Mouse (Mus musculus) brown adipose tissue, adult 24 weeks (tissue): Measurements from ENCODE around the gene Cenpb. TPM values are rescaled to one million over a fixed set of nuclear protein-coding genes. Genes with fewer than 3 reads are reported as not detected.
"Not testable (repeated sequence)": the region's sequence is repeated elsewhere in the genome, so short reads cannot be mapped to it uniquely, and the experiment has no call there.

ENCODE experiments used
- H3K27ac ChIP-seq: fragments of 200-500 bp; replicated peaks from 2 replicates; pipeline ENCODE4 v1.5.1; 2012; ENCODE audit warnings: low read depth, mild to moderate bottlenecking, low read length
- H3K4me1 ChIP-seq: fragments of 200-500 bp; 2 replicates; pipeline ENCODE4 v1.6.1; 2012; ENCODE audit warnings: low read length, mixed read lengths; ENCODE audit not compliant: control insufficient read depth, insufficient read depth, insufficient read length
- H3K4me3 ChIP-seq: fragments of 200-500 bp; 2 replicates; pipeline ENCODE4 v1.5.1; 2012; ENCODE audit warnings: low read depth, mild to moderate bottlenecking, low read length, moderate library complexity; ENCODE audit not compliant: insufficient read depth
- polyA plus RNA-seq: library from polyadenylated mRNA; stranded (reverse); fragments of >200 nt; gene quantifications from 2 replicates; pipeline ENCODE4 v1.2.4, GENCODE M21; 2012; ENCODE audit not compliant: missing spikeins, insufficient read depth, insufficient read length

Gene Cenpb
- 78.2 and 99.0 TPM in 2 replicates for polyA plus RNA-seq

DNA sequence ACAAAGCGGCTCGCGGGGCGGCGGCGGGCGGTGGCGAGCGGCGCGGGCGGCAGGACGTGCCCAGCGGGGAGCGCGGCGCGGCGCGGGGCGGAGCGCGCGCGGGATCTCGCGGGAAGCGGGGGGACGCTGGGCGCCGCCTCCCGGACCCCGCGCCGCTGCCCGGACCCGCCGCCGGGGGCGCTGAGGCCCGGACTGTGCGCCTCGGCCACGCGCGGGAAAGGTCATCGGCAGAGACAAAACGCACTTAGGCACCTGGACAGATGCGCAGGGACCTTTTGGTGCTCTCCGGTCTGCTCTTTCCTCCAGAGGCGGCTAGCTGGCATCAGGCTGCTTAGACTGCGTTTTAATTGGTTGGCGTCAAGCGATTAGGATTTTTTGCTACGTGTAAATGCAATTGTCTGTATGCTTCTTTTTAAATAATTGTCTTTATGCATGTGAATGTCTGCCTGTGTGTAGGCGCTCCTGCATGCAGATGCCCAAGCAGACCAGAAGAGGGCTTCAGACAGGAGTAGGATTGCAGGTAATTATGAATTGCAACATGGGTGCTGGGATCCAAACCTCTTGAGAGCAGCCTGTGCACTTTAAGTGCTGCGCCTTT is at the start of gene Cenpb:
Cenpb (minus strand) TSS at position 78 of the 598 bp plus-strand sequence.
- Histone ChIP-seq H3K27ac (peak within 1 kb of the TSS; percentile 80), H3K4me3 (peak within 1 kb of the TSS; percentile 86), H3K4me1 (peaks cover 24% of the 10 kb centered on the region)

DNA sequence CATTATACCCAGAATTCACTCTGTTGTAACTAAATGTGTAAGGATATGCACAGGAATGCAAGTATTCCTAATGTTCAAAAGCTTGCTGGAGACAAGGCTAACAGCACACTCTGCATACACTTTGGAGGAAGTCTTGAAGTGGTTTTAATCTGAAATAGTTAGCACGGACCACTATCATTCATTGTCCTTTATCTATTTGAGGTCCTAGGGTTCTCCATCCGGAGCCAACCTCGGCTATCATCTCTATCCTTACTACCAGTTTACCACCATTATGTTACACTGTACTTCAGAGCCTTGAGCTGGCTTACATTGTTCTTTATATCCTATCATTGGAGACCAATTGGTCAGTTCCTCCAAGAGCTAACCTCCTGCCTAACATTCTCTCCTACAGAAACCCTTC is 47.4 kb upstream of the Cenpb start:
- Histone ChIP-seq H3K27ac (no peak overlapping the region), H3K4me1 (no peaks in the 10 kb centered on the region; the same call in 1 of the 2 replicates), H3K4me3 (no peak overlapping the region)

DNA sequence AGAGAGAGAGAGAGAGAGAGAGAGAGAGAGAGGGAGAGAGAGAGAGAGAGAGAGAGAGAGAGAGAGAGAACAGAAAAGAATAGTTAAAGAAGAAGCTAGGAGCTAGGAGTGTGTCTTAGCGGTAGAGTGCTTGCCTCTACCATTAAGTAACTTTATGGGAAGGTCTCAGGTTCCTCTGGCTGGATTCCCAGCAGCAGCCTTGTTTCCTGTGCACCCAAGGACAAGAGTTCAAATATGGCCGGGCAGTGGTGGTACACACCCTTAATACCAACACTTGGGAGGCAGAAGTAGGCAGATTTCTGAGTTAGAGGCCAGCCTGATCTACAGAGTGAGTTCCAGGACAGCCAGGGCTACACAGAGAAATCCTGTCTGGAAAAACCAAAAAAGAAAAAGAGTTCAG is 46.8 kb upstream of the Cenpb start:
- not testable (repeated sequence) for H3K4me1 ChIP-seq, H3K27ac ChIP-seq, H3K4me3 ChIP-seq

DNA sequence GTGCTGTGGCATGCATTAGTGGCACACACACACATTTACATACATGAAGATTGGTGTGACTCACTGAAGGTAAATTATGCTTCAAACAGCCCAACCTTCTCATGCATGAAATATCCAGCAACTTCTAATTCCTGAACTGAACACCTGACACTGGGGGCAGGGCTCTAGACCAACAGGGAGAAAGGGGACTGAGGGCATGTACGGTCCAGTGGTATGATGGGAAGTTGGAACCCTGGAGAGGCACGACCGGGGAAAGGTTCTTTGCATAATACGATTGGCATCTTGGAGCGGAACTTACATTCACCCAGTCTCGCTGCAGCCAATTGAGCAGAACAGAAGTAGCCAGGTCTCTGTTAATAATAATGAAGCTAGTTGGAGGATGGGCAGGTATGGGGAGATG is 45.3 kb upstream of the Cenpb start:
- H3K4me1 ChIP-seq = no peaks in the 10 kb centered on the region; the same call in 1 of the 2 replicates
- H3K27ac ChIP-seq = no peak overlapping the region
- no peak overlapping the region for H3K4me3 ChIP-seq

DNA sequence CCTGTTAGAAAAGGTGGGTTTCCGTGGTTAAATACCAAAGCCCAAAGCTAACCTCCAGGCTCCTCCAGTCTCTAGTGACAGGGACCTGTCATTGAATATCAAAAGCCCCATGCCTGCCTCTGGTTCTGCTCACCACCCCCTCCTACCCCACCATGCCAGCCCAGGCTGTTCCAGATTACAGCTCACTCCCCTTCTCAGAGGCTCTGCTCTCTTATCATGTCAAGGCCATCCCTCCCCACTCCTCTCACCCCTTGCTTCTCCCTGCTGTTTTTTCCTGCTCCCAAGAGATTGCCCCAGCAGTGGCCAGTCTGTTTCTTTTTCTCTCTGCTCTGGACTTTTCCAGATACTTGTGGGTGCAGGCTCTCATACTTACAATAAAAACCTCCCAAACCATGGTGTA is 43.7 kb upstream of the Cenpb start:
- no peaks in the 10 kb centered on the region; the same call in 1 of the 2 replicates for H3K4me1 ChIP-seq
- no peak overlapping the region for H3K4me3 ChIP-seq
- H3K27ac ChIP-seq = no peak overlapping the region

DNA sequence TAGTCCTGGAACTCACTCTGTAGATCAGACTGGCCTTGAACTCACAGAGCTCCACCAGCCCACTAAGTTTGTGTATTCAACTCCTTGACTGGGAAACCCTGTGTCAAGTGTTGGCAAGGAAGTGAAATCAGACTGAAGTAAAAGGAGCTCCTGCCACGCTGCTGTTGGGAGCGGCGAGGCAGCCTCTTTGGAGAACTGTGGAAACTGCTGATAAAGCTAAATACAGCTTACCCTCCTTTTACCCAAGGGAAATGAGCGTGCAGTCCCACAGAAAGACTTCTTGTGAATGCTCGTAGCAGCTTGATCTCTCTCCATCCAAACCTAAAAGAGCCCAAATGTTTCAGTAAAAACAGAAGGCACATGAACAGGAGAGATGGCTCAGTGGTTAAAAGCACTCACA is 42.7 kb upstream of the Cenpb start:
- no peak overlapping the region for H3K27ac ChIP-seq
- no peak overlapping the region for H3K4me3 ChIP-seq
- no peaks in the 10 kb centered on the region; the same call in 1 of the 2 replicates for H3K4me1 ChIP-seq

DNA sequence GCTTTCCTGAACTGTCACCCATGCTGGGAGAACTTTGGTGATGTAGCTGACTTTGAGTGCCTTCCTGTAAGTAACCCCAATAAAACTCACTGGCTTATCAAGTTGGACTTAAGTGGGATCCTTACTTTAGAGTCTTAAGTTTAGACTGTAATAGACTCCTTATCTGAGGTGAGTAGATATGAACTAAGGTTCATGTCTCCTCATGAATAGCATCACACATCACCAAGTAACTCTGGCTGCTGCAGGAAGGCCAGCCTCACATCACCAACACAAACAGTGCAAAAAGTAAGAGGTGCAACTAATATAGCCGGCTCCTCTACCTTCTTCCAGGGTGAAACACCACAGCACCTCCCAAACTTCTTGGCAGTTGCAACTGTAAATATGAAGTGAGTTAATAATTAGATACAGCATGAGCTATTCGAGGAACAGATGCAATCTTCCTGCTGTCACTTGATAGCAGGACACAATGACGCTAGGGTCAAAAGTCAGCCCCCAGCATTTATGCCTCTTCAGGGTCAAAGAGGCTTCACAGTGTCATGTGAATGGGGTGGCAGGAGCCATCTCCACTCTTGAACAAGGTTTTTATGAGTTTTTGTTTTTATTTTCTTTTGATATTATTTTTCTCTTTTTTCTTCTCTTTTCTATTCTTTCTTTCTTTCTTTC is 42.1 kb upstream of the Cenpb start:
- H3K27ac ChIP-seq = no peak overlapping the region
- no peaks in the 10 kb centered on the region; the same call in 1 of the 2 replicates for H3K4me1 ChIP-seq
- H3K4me3 ChIP-seq = no peak overlapping the region

DNA sequence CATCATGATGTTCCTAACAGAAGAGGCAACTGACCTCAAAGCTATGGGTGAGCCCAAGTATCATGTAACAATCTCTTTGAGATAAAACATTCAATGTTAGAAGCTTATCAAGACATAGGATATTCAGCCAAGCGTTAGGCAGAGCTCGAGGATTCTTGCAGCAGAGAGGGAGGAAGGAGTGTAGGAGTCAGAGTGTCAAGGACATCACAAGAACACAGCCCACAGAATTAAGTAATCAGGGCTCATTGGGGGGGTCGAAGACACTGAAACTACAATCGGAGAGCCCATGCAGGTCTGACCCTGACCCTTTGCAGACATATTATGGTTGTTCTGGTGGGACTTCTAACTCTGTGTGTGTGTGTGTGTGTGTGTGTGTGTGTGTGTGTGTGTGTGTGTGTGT is 40.2 kb upstream of the Cenpb start:
- Histone ChIP-seq H3K4me3 (no peak overlapping the region), H3K27ac (no peak overlapping the region), H3K4me1 (peaks cover 8% of the 10 kb centered on the region)

DNA sequence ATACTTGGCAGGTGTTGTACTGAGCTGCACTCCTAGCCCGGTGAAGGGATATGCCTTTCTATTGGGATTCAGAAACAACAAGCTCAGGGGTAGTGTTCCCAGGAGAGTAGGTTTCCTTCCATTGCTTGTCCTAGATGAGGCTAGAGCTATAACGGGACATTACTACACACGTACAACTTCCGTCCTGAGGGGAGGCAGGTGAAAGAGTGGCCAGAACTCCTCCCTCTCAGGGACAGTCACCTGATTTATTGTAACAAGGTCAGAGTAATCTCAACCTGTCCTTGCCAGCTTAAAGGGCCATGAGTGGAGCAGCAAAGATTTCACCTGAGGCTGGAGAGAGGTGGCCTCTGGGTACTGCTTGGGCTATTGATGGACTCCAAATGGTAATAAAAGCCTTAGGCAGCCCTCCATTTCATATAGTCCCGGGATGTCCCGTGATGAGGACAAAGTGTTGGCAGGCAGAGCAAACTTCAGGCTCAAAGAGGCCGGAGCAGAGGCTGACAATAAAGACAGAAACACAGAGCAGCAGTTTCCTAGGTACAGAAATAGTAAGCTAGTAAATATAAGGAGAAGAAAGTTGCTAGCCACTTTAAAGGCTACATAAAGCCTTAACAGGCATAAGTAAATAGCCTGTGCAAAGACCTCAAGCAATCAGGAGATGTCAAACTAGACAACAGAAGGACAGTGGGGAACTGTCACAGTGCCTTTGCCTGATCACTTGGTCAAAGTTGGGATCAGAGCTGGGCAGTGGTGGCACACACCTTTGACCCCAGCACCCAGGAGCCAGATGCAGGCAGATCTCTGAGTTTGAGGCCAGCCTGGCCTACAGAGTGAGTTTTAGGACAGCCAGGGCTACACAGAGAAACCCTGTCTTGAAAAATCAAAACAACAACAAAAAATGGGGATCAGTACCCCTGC is 36.3 kb upstream of the Cenpb start:
- Histone ChIP-seq H3K4me3 (no peak overlapping the region), H3K4me1 (peaks cover 28% of the 10 kb centered on the region), H3K27ac (peak overlapping the region; percentile 88)

DNA sequence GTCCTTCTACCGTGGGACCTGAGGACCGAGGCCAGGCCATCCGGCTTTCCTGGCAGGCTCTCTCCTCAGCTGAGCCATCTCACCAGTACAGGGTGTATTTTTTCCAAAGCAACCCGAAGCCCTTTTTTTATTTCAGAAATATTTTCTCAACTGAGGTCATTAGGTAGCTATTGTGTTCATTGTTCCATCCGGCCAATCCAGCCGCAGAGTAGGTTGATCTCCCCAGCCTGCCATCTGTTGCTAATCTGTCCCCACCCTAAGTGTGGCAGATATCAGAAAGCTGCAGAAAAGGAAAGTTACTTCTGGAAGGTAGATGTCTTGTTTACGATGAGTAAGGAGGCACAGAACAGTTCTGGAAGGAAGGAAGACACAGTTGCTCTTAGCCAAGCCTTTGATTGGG is 33.9 kb upstream of the Cenpb start:
- no peak overlapping the region for H3K4me3 ChIP-seq
- peaks cover 31% of the 10 kb centered on the region for H3K4me1 ChIP-seq
- H3K27ac ChIP-seq = peak overlapping the region; percentile 81

DNA sequence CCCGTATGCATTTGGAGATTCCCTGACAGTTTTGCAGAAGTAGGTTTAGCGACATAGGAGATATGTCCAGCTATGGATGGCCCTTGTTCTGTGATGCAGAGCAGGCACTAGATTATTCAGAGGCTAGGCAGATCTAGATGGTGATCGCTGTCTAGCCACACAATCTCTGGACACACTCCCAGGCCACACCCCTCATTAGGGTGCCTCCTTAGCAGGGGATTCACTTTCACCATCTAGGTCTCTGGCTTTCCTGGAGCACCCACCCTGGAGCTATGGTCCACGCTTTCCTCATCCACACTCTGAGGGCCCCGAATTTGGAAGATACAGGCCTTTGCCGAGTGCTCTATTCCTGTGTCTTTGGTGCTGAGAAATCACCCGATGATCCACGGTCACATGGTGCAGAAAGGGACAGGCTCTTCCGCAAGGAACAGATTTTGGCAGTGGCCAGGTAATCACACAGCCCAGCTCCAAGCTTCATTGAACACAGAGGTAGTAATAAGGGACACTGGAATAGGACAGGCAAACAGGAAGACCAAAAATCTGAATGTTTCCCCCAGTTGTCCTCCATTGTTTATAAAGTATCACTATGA is 31.3 kb upstream of the Cenpb start:
- H3K4me1 ChIP-seq = peaks cover 25% of the 10 kb centered on the region
- H3K4me3 ChIP-seq = peak overlapping the region; percentile 70
- H3K27ac ChIP-seq = peak overlapping the region; percentile 96

DNA sequence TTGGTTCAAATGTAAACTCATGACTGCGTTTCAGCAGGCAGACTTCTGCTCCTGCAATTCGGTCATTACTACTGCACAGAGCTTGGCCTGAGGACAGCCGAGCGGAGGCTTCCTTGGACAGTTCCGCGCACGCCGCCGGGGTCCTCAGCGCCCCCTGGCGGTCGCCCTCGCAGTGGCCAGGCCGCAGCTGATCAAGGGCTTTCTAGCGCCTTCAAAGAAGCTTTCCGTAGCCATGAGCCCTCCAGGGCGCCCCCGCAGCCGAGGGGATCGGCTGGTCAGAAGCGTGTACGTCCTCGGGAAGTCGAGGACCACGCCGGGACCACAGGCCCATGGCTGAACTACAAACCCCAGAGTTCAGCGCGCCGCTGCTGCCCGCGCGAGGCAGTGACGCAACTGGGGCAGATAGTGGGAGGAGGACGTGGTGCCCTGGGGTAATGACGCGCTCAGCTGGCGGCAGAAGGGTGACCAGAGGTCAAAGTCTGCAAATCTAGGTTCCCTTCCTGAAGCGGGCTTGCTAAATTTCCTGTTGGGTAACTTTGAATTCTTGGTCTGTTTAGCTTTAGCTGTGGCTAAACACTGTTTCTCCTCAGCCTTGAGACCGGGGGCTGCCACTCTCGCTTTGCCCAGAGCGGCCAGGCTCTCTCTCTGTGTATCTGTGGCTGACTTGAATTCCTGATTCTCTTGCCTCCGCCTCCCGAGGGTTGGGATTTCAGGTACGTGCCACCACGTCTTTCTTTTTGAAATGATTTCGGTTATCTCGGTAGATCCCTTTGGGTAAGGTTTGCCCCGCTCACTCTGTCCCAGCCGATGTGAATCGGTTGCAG is 30.3 kb upstream of the Cenpb start:
- Histone ChIP-seq H3K4me3 (peak overlapping the region; percentile 70), H3K27ac (peak overlapping the region; percentile 96)

DNA sequence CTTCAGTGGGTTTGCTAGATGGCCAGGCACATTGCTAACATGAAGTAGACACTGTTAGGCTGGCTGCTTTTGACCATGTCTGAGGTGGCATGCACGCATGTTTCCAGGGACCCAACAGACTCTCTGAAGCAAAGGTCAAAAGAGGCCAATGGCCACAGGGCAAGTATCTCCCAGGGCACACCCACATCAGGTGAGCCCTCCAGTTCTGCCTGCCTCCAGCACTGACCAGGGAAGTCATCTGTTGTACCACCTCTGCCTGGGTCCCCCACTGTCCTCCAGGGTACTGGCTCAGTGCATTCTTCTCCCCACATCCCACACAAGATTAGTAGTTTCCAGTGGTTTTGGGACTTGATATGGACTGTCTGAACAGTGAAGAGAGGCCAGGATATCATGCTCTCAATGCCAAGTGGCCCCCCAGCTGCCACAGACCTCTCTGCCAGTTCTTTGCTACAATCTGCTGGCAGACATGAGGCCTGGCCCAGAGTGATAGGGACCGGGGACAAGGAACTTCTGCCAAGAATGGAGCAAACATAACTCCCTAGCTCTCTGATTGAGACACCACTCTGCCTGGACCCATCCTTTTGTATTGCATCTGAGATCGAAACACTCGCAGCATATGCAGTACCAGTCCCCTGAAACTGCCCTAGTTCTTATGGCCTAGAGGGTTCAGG is 29.4 kb upstream of the Cenpb start:
- Histone ChIP-seq H3K4me3 (no peak overlapping the region), H3K4me1 (peaks cover 33% of the 10 kb centered on the region)

More for the DNA sequence above, 30.3 kb upstream of the Cenpb start:
- peaks cover 27% of the 10 kb centered on the region for H3K4me1 ChIP-seq

DNA sequence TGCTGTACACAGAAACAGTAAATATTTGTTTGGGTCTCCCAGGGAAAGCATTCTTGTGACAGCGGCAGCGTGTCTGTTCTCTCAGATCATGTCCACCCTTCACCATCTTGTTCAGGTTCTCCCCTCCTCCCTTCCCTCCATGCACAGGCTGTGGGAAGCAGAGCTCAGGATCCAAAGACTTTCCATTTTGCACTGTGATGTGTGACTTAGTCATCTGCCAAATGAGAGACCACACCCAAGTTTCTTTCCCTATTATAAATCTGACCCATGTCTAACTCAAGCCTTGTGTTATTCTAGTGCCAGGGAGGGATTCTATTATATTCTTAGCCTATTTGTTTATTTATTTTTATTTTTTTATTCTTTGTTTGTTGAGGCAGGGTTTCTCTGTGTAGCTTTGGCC is 28.5 kb upstream of the Cenpb start:
- peaks cover 33% of the 10 kb centered on the region for H3K4me1 ChIP-seq
- H3K4me3 ChIP-seq = no peak overlapping the region
- H3K27ac ChIP-seq = no peak overlapping the region

More for the DNA sequence above, 29.4 kb upstream of the Cenpb start:
- peak overlapping the region; percentile 96 for H3K27ac ChIP-seq
